15 mouse cellular contexts compared by ENCODE assay signal in the genomic region with DNA sequence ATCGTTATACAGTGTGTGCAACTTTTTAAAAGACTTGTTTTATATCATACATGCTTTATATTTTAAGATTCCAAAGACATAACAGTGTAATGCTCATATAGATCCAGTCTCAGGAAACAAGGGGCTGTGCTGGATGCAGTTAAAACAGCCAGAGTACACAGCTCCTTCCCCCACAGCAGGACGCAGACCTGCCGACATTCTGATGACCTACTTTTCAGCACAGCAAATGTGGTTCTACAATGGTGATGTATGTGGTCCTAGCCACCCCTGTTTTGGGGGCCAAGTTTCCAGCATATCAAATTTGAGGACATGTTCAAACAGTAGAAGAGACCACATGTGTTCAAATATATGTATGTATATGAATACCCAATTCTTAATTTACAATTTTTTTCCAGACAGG.
"Had no signal": no experiment of that assay in that cellular context is flagged by ENCODE, and none has a peak within 500 bp of the region (broad histone marks: within the 10 kb centered on the region; RNA-seq: fewer than 3 reads in every experiment).

No protein-coding gene starts in this region.

- DNase-seq: forebrain, postnatal 0 days; gastrocnemius, postnatal 14 days; gastrocnemius, postnatal 36 days; heart, adult 18-20 months; heart, postnatal 14 days; heart, postnatal 36 days; kidney, adult 11 months; kidney, adult 2 months; kidney, adult 9 months; kidney, postnatal 14 days; kidney, postnatal 36 days; left cerebral cortex, postnatal 4 days had no signal

- ATAC-seq: forebrain, postnatal 0 days; hindbrain, postnatal 0 days; intestine, embryonic 16.5 days; liver, embryonic 12.5 days had no signal
